Mouse (Mus musculus) forebrain, embryonic 10.5 days (tissue): ENCODE measurements around the gene Zmynd8. TPM values are rescaled to one million over a fixed set of nuclear protein-coding genes. Genes with fewer than 3 reads are reported as not detected.

Experiments
- DNase-seq: peaks from one replicate; pipeline ENCODE4 v3.0.0-alpha.2; 2017; ENCODE audit warnings: low spot score; ENCODE audit errors: extremely low spot score
- H3K27ac ChIP-seq: fragments of 300-500 bp; sonication (generic); 2 replicates; pipeline ENCODE4 v1.5.1; 2016; ENCODE audit warnings: mild to moderate bottlenecking
- H3K27me3 ChIP-seq: fragments of 300-500 bp; sonication (generic); 2 replicates; pipeline ENCODE4 v1.6.1; 2016; ENCODE audit warnings: mild to moderate bottlenecking; ENCODE audit not compliant: poor library complexity, severe bottlenecking
- H3K36me3 ChIP-seq: fragments of 300-500 bp; sonication (generic); replicated peaks from 2 replicates; pipeline ENCODE4 v1.6.1; 2016; ENCODE audit warnings: mild to moderate bottlenecking, moderate library complexity
- H3K4me1 ChIP-seq: fragments of 300-500 bp; sonication (generic); 2 replicates; pipeline ENCODE4 v1.6.1; 2016
- H3K4me3 ChIP-seq: fragments of 300-500 bp; sonication (generic); 2 replicates; pipeline ENCODE4 v1.5.1; 2016; ENCODE audit warnings: mild to moderate bottlenecking, moderate library complexity
- H3K9me3 ChIP-seq: fragments of 300-500 bp; sonication (generic); 2 replicates; pipeline ENCODE4 v1.6.1; 2016; ENCODE audit warnings: mild to moderate bottlenecking, moderate library complexity
- WGBS: fragments of 180-500 bp; shearing (Covaris S2); methylation state at CpG from one replicate; pipeline ENCODE4 v1.1.7; 2016; 5-methylcytosine and 5-hydroxymethylcytosine counted together
- polyA plus RNA-seq: library from polyadenylated mRNA; unstranded; fragments of >200 nt; fragmentation: Nextera tagmentation; extraction: Ambion mirVana; gene quantifications from 2 replicates; pipeline ENCODE4 v1.2.1, GENCODE M21; 2016

Gene Zmynd8
- polyA plus RNA-seq, 1 experiment from 2014 or later: 60.2 TPM

DNA sequence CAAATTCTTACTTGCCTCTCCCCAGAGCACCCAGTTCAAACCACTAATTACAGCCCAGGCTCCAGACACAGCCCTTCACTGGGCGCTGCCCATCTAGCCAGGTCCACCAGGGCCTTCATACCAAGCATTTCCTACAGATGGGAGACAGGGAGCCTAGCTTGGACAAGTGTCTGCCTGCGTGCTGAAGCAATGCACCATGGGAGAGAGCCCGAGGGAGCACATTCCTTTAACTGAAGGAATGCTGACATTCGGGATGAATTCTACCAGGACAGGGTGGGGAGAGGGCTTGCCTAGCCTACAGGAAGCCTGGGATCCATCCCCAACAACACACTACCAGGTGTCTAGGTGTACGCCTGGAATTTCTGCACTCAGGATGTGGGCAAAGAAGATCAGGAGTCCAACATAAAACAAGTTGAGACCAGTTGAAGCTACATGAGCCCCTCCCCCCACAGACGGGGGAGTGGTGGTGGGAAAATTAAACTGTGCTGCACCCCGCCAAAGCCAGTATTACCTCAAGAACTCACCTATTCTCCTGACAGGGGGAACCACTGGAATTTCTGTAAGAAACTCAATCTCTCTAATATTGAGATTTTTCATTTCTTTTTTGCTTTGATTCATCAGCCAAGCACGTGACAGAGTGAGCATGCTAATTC is 67.1 kb downstream of the Zmynd8 start:
- H3K36me3 ChIP-seq: peaks cover 98% of the 10 kb centered on the region
- H3K4me1 ChIP-seq: peaks cover 36% of the 10 kb centered on the region
- no peak overlapping the region for H3K4me3 ChIP-seq
- peak; percentile 31 for DNase-seq
- no peaks in the 10 kb centered on the region for H3K9me3 ChIP-seq
- no peaks in the 10 kb centered on the region for H3K27me3 ChIP-seq
- WGBS: 77% methylated on average over 8 of the region's 8 CpGs
- 0 out of 2 replicates have a peak overlapping the region, but pooled peaks have one; percentile 27 for H3K27ac ChIP-seq

DNA sequence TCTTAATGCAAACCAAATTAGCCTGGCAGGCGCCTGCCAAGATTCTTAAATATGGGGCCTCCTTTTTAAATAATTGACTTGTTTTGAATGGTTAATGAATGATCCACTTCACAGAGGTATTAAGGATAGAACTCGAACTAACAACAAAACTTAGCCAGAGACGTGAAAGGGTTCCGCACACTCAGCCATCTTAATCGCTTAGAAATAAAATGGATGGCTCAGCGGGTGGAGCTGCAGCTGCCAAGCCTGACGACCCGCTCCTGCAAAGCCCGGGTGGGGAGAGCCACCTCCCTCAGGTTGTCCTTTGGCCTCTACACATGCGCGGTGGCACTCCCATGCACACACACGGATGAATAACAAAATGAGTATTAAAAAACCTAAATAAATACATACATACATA is 70.0 kb downstream of the Zmynd8 start:
- H3K36me3 ChIP-seq: peaks cover 98% of the 10 kb centered on the region

DNA sequence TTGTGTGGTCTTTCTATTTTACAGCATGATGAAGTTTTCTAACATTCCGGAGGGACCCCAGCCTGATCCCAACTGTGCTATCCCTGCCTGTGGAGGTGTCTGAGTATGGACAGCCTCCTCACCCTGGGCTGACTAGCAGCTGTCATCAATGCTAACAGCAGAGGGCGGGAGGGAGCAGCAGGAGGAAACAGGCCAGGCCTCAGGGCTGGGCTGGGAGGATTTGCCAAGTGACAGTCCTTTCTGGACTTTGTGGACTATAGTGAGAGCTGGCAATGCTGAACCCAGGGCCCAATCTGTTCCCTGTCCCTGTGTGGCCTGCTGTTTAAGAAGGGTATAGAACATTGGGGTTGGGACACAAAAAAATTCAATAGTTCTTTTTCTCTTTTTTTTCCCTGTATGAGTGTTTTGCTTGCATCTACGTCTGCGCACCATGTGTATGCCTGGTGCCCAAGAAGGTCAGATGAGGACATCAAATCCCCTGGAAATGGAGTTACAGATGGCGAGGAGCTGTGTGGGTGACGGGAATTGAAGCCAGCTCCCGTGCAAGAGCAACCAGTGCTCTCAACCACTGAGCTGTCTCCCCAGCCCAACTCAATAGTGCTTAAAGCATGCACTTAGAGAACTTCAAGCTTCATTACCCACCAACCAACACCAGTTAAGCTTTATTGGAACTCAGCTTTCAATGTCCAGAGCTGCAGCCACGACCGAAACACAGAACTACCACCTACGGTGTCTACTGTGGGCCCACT is 72.7 kb downstream of the Zmynd8 start:
- 71% methylated on average over 10 of the region's 10 CpGs for WGBS
- 0 out of 2 replicates have a peak overlapping the region, but pooled peaks have one; percentile 3 for H3K27ac ChIP-seq
- no peaks in the 10 kb centered on the region for H3K9me3 ChIP-seq
- H3K36me3 ChIP-seq: peaks cover 98% of the 10 kb centered on the region
- no peaks in the 10 kb centered on the region for H3K27me3 ChIP-seq
- DNase-seq: peak; percentile 45
- H3K4me3 ChIP-seq: no peak overlapping the region
- peaks cover 28% of the 10 kb centered on the region for H3K4me1 ChIP-seq

More for the DNA sequence above, 70.0 kb downstream of the Zmynd8 start:
- H3K9me3 ChIP-seq: no peaks in the 10 kb centered on the region
- H3K4me1 ChIP-seq: peaks cover 46% of the 10 kb centered on the region
- WGBS: 76% methylated on average over 12 of the region's 12 CpGs
- no peak overlapping the region for H3K27ac ChIP-seq
- no peaks in the 10 kb centered on the region for H3K27me3 ChIP-seq
- H3K4me3 ChIP-seq: no peak overlapping the region
- no peak for DNase-seq

DNA sequence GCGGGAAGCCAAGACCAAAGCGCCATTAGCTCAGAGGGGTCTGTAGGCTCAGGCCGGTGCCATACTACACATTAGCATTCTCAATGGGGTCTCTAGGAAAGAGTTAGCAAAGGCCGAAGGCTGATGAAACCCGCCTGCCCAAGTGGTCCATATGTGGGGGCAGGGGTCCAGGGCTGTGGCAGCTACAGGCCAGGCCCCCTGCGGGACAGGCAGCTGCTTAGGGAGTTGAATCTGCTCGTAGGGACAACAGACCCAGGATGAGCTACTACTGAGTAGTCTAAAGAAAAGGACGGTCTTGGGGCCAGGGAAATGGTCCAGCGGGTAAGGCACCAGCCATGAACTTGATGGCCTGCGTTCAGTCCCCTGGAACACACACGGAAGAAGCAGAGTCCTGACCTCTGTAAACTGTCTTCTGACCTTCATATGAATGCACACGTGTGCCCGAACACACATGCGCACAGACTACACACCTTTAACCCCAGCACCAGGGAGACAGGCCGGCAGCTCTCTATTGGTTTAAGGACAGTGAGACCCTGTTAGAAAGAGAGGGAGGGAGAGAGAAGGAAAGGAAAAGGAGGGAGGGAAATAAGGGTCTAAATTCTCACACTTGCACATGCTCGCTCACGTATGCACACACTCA is 73.4 kb downstream of the Zmynd8 start:
- no peaks in the 10 kb centered on the region for H3K9me3 ChIP-seq
- peak overlapping the region; percentile 32; the same call in 1 of the 2 replicates for H3K27ac ChIP-seq
- no peak for DNase-seq
- no peaks in the 10 kb centered on the region for H3K27me3 ChIP-seq
- H3K4me3 ChIP-seq: no peak overlapping the region
- WGBS: 92% methylated on average over 17 of the region's 17 CpGs
- peaks cover 21% of the 10 kb centered on the region for H3K4me1 ChIP-seq
- H3K36me3 ChIP-seq: peaks cover 98% of the 10 kb centered on the region

DNA sequence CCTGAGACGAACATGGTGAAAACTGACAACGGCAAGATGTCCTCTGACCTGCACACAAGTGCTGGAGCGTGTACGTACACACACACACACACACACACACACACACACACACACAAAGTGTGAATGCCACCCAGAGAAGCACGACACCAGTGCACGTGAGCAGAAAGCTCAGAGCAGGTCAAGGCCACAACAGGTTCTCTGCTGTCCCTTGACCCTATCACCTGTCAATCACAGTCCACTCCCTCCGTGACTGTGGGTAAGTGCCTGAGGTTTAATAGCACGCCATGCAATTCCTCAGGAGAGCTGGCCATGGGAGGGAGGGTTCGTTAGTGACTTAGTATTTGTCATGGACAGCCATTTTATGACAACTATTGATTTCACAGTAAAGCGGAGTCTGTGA is 74.0 kb downstream of the Zmynd8 start:
- Histone ChIP-seq H3K27ac (no peak overlapping the region), H3K4me3 (no peak overlapping the region), H3K9me3 (no peaks in the 10 kb centered on the region), H3K4me1 (peaks cover 16% of the 10 kb centered on the region), H3K36me3 (peaks cover 97% of the 10 kb centered on the region), H3K27me3 (no peaks in the 10 kb centered on the region)
- DNase-seq: no peak
- 87% methylated on average over 10 of the region's 10 CpGs for WGBS

DNA sequence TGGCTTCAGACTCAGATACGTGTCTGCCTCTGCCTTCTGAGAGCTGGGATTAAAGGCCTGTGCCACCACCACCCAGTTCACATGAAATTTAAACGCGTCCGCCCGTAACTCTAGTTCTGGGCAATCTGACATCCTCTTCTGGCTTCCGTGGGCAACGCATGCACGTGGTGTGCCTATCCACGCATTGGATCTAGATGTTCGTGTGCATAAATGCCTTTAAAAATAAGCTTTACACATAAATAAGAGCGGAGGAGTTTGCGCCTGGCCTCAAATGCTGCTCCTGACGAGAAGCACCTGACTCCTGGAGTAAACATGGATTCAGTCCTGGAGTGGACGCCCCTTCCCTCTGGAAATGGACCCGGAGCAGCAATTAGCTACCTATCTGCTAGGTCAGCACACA is 76.3 kb downstream of the Zmynd8 start:
- Histone ChIP-seq H3K4me1 (peaks cover 12% of the 10 kb centered on the region), H3K4me3 (no peak overlapping the region), H3K36me3 (peaks cover 98% of the 10 kb centered on the region), H3K27me3 (no peaks in the 10 kb centered on the region), H3K27ac (no peak overlapping the region), H3K9me3 (no peaks in the 10 kb centered on the region)
- 96% methylated on average over 15 of the region's 15 CpGs for WGBS
- DNase-seq: no peak

DNA sequence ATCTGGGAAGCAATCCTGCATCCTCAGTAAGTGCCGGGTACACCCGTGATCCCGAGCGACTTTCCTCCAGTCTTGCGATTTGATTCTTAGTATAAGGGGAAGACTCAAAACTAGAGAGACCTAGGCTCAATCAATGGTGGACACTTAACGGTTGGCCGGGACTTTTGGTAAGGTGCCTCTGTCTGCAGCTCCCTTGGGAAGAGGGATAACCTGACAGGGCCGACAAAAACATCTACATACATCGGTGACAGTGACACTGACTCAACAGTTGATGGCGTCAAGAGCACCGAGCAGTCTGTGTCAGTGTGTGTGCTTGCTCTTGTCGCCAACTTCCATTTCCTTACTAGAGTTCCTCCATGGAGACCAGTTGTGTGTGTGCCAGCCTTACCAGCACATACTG is 77.1 kb downstream of the Zmynd8 start:
- Histone ChIP-seq H3K27me3 (no peaks in the 10 kb centered on the region), H3K9me3 (no peaks in the 10 kb centered on the region), H3K27ac (no peak overlapping the region), H3K4me3 (no peak overlapping the region), H3K36me3 (peaks cover 98% of the 10 kb centered on the region), H3K4me1 (peaks cover 12% of the 10 kb centered on the region)
- DNase-seq: no peak
- 90% methylated on average over 12 of the region's 12 CpGs for WGBS

DNA sequence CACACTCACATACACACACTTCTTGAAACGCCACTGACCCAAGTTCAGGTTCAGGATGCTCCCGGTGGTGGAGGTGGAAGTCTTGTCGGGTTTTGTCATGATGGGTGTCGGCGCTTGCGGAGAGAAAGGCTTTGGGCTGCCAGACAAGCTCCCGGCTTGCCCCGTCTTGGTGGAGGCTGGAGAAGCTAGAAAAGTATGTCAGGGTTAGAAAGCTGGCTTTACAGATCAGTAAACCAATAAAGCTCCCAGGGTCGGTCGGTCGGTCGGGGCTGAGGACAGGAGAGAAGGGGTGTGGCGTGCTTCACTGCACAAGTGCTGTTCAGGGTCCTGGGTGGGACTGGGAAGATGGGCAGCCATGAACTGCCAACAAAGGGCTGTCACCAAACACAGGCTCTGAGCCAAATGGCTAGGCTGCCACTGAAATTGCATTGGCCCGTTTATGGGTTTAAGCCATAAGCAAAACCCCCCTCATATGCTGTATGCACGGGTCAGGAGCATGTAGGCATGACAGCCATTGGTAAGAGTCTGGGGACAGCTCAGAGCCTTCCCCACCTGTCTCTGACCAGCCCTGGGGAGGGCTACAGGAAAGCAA is 78.2 kb downstream of the Zmynd8 start:
- no peaks in the 10 kb centered on the region for H3K27me3 ChIP-seq
- peaks cover 98% of the 10 kb centered on the region for H3K36me3 ChIP-seq
- H3K27ac ChIP-seq: no peak overlapping the region
- DNase-seq: no peak
- H3K4me1 ChIP-seq: peaks cover 7% of the 10 kb centered on the region
- H3K9me3 ChIP-seq: no peaks in the 10 kb centered on the region
- 90% methylated on average over 15 of the region's 15 CpGs for WGBS
- no peak overlapping the region for H3K4me3 ChIP-seq

DNA sequence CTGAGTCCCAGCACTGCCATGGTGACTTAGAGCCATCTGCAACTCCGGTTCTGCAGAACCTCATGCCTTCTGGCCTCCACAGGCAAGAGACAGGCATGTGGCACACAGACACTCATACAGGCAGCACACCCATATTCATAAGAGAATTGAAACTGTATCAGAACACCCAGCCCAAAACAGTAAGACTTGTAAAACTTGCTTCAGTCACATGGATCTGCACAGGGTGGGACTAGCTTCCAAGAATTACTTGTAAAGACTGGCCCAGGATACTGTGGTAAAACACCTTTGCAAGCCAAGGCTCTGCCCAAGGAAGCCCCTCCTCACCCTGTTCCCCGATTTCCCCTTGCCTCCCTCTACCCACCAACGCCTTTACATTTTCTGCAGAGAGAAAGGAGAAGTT is 78.7 kb downstream of the Zmynd8 start:
- peaks cover 2% of the 10 kb centered on the region for H3K4me1 ChIP-seq
- H3K9me3 ChIP-seq: no peaks in the 10 kb centered on the region
- H3K27me3 ChIP-seq: no peaks in the 10 kb centered on the region
- 85% methylated on average over 3 of the region's 3 CpGs for WGBS
- no peak overlapping the region for H3K4me3 ChIP-seq
- DNase-seq: no peak
- no peak overlapping the region for H3K27ac ChIP-seq
- H3K36me3 ChIP-seq: peaks cover 98% of the 10 kb centered on the region

DNA sequence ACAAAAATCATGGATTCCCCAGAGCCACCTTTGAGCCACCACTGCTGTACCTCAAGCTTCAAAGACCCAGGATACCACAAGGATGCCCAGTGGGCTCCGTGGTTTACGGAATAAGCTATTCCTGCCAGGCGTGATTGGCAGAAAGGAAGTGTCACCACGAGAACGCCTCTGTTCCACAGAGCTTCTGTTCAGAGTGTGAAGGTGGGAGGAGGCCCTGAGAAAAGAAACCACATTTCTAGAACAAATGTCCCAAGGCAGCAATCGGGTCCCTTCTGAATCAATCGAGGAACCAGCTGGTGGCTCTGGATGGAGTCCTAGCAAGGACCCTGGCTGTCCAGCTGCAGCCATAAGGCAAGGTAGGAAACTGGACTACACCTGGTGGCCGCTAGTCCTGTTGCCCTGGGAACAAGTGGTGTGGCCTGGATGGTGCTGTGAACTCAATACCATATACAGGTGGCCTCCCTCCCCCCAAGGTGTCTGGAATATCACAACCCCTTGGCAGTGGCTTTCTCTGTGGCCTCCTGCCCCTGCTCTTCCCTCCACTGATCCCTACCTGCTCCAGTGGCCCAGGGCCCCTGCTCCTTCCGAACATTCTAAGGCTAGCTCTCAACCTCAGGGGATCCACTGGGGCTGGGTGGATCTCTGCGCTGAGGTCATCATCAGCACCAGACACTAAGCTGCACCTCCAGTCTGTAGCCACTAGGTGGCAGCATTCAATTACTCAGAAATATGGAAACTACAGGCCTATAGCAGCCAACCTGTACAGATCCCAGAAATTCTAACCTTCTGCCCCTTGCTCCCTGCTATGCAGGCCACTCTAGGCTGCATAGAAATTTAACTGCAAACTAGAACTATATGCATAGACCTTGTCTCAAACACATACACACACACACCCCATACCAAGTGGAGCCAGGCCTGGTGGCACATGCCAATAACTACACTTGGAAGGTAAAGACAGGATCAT is 79.5 kb downstream of the Zmynd8 start:
- no peak overlapping the region for H3K4me3 ChIP-seq
- no peaks in the 10 kb centered on the region for H3K4me1 ChIP-seq
- peaks cover 98% of the 10 kb centered on the region for H3K36me3 ChIP-seq
- no peak overlapping the region for H3K27ac ChIP-seq
- H3K27me3 ChIP-seq: no peaks in the 10 kb centered on the region
- H3K9me3 ChIP-seq: no peaks in the 10 kb centered on the region
- DNase-seq: peak; percentile 70
- WGBS: 83% methylated on average over 10 of the region's 10 CpGs

DNA sequence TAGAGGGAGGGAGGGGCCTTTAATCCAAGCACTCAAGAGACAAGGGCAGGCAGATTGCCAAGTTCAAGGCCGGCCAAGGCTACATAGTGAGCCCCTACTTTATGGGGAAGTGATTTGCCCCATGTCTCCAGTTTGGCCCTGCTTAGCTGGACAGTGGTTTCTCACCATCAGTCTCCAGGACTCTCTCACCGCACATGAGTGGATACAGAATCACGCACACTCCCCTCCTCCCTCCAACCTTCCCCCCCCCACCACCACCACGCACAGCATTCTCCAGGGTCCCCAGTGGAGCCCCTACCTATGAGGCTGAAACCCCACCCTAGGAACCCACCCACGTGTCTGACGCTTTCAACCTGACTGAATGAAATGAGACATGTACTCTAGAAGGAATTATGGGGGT is 80.2 kb downstream of the Zmynd8 start:
- no peak for DNase-seq
- Histone ChIP-seq H3K4me3 (no peak overlapping the region), H3K4me1 (no peaks in the 10 kb centered on the region), H3K9me3 (no peaks in the 10 kb centered on the region), H3K36me3 (peaks cover 98% of the 10 kb centered on the region), H3K27me3 (no peaks in the 10 kb centered on the region), H3K27ac (no peak overlapping the region)
- WGBS: 98% methylated on average over 6 of the region's 6 CpGs

DNA sequence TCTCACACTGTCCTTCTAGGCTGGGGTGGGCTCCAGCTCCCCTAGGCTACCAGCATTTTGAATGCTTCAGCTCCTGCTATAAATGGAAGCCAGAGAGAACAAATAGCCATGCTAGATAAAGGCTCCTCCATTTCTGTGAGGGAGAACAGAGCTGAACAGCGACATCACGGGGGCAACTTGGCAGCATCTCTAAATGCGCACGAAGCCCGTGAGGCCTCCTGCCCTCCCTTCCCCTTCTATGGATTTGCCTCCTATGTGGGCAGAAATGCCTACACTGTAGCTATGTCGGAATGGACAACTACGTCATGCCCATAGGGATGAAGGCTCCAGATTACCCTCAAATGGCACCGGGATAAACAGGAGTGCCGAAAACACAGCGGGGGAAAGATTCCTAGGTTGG is 81.4 kb downstream of the Zmynd8 start:
- Histone ChIP-seq H3K4me3 (no peak overlapping the region), H3K4me1 (no peaks in the 10 kb centered on the region), H3K9me3 (no peaks in the 10 kb centered on the region), H3K27ac (no peak overlapping the region), H3K36me3 (peaks cover 97% of the 10 kb centered on the region), H3K27me3 (no peaks in the 10 kb centered on the region)
- DNase-seq: no peak
- 96% methylated on average over 10 of the region's 10 CpGs for WGBS
